In the genomic region with DNA sequence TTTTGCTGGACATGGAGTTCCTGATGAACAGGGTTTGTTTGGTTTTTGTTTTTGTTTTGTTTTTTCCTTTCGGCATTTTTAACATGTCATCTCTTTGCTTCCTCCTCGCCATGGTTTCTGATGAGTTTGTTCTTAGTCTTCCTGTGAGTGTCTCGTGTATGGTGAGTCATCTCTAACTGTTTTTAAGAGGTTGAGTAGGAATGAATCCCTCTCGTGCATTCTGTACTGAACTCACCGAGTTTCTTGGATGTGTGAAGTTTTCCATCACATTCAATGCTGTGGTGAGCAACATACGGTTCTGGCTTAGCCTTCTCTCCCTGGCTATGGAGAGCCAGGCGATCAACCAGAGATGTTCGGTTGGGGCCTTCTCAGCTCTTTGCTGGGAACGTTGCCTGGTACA, we compare ENCODE assay signal across 15 mouse cellular contexts.
"Had no signal": no experiment of that assay in that cellular context is flagged by ENCODE, and none has a peak within 500 bp of the region (broad histone marks: within the 10 kb centered on the region; RNA-seq: fewer than 3 reads in every experiment).

No protein-coding gene starts in this region.

- H3K4me2 ChIP-seq: lung, embryonic 15.5 days; midbrain, embryonic 12.5 days; neural tube, embryonic 12.5 days; stomach, embryonic 15.5 days had no signal

- H3K9ac ChIP-seq: lung, embryonic 15.5 days; midbrain, embryonic 12.5 days; neural tube, embryonic 12.5 days; stomach, embryonic 15.5 days had no signal

- H3K4me1 ChIP-seq: lung, embryonic 15.5 days; midbrain, embryonic 10.5 days; midbrain, embryonic 12.5 days; neural tube, embryonic 12.5 days; stomach, embryonic 15.5 days had no signal

- H3K27me3 ChIP-seq: lung, embryonic 15.5 days; midbrain, embryonic 12.5 days; neural tube, embryonic 12.5 days; stomach, embryonic 15.5 days had no signal

- H3K4me3 ChIP-seq: lung, embryonic 15.5 days; midbrain, embryonic 10.5 days; midbrain, embryonic 12.5 days; neural tube, embryonic 12.5 days; stomach, embryonic 15.5 days had no signal

- ATAC-seq: lung, postnatal 0 days had no signal

- H3K36me3 ChIP-seq: lung, embryonic 15.5 days; midbrain, embryonic 10.5 days; midbrain, embryonic 12.5 days; neural tube, embryonic 12.5 days; stomach, embryonic 15.5 days had no signal

- H3K27ac ChIP-seq: lung, embryonic 15.5 days; midbrain, embryonic 10.5 days; midbrain, embryonic 12.5 days; neural tube, embryonic 12.5 days; stomach, embryonic 15.5 days; stomach, postnatal 0 days had no signal

- H3K9me3 ChIP-seq: lung, embryonic 15.5 days; midbrain, embryonic 10.5 days; midbrain, embryonic 12.5 days; neural tube, embryonic 12.5 days; stomach, embryonic 15.5 days had no signal

- DNase-seq: lung, adult 2 months; lung, postnatal 14 days; lung, postnatal 36 days; midbrain, embryonic 14.5 days; right cerebral cortex, postnatal 14 days; thymus, adult 2 months; thymus, postnatal 25 days; thymus, postnatal 4 days had no signal
